Mouse (Mus musculus): ENCODE measurements around the gene Cdkal1.
A peak's percentile ranks its signal among the peaks of the same experiment; 100 is the strongest.

Gene Cdkal1

DNA sequence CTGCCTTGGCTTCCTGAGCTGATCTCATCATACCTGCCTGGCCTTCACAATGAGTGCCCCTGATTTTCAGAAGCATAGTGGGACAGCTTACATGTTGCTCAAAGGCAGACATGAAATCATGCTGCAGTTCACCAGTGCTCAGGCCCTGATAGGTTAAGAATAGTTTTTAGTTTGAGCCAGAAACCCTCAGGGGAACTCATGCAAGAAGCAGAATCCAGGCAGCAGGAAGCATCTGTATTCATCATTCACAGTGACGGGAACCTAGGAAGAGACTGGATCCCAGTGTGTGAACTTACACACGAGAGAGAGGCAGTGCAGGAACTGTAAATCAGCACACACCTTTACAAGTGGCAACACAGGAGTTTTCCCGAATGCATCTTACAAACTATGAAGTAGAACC is 441.0 kb downstream of the Cdkal1 start:
- peak; percentile 2 for DNase-seq (ENCODE audit: low read depth, low spot score)

DNA sequence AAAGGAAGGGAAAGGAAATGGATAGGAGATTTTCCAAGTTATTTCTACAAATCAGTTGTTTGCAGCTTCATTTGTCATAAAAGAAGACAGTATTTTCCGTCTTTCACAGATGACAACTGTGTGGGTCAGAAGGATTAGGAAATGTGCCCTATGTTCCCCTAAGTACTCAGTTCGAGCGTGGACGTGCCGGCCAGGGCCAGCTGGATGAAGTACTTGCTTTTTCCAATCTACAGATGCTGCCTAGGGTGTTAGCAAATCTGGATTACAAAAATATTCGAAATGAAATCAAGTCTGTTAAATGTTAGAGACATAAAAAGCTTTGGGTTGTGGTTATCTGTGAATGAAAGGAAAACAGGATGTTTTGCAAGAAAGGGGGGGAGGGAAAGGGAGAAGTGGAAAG is 444.3 kb downstream of the Cdkal1 start:
- DNase-seq (ENCODE audit: low read depth, low spot score) = no peak

DNA sequence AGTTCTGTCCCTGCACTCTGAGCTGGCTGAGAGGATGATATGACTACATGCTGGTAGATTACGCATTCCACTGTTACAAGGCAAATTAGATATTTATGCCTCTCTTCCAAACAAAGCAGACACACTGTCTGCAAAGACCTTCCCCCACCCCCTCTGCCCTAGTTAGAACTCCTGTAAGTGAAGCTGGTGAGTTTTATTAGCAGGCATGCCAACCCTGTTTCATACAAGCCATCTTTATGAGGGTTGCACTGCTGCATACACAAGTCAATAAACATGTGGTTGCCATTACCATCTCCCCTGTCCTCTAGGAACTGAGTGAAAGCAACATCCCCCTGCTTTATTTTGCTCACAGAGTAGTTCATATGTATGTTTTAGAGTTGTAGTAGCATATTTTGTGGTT is 447.9 kb downstream of the Cdkal1 start:
- no peak for DNase-seq (ENCODE audit: low read depth, low spot score)

DNA sequence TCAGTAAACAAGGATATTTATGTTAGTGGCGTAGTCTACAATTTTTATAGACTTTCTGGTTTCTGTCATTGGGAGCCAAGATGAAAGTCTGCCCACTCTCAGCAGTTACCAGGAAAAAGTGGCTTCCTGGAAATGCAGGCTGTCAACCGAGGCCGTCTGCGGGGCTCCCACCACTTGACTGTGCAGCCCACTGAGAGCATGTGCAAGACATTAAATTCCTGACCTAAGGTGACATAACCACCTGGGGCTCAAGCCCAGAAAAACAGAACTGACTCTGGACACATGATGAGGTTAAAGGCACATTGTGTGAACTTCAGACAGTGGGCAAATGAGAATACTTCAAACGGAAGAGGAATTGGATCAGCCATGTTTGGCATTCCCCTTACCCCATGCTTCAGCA is 450.2 kb downstream of the Cdkal1 start:
- no peak for DNase-seq (ENCODE audit: low read depth, low spot score)

DNA sequence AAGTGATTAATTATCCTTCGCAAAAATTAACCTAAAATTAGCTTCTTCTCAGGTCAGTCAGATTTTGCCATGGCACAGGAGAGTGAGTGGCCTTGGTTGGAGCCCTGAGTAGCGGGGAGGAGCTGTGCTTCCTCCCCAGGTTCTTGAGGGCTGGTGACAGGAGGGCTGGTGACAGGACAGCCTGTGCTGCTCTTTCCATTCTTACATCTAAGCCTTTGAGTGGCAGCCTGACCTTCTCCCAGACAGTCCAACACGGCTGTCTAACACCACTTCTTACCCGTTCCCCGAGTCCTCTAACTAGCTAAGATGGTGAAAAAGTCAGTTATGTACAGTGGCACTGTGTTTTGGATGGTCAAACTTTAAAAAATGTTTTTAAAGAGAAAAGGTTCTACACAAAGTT is 452.3 kb downstream of the Cdkal1 start:
- no peak for DNase-seq (ENCODE audit: low read depth, low spot score)

DNA sequence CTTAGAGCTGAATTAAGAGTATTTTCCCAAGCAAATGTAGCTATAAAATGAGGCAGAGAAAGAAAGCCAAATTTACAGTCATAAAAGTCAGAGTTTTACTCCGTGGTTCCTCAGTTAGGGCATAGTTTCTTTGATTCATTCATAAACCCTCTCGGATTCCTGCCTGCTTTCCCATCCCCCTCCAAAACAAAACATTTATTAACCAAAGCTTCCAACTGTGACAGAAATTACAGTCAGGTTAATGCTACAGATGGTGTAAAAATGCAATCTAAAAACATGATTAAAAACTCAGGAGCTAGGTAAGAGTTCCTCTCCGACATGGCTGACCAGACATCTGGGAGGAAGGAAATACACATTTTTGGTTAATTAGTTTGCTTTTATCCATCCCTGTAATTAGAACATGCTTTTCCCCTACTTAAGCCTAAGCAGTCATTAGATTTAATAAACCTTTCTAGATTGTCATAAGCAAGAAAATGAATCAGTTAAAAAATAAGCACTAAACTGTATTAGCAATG is 452.9 kb downstream of the Cdkal1 start:
- no peak for DNase-seq (ENCODE audit: low read depth, low spot score)

DNA sequence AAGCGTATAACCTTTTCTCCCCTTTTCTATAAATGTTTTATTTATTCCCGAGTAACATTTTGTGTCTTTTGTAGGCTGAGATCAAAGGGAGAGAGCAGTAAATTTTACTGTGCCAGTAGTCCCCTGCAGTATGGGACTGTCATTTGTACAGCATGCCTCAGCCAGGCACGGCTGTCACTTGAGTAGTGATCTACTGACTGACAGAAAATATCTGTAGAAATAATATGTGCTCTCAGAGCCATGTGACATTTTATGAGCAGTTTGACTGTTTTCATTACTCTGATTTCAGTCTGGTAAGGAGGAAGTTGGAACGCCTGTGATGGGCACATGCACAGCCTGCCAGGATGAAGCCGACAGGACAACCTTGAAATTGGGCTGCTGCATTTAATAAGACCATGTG is 455.6 kb downstream of the Cdkal1 start:
- no peak for DNase-seq (ENCODE audit: low read depth, low spot score)

DNA sequence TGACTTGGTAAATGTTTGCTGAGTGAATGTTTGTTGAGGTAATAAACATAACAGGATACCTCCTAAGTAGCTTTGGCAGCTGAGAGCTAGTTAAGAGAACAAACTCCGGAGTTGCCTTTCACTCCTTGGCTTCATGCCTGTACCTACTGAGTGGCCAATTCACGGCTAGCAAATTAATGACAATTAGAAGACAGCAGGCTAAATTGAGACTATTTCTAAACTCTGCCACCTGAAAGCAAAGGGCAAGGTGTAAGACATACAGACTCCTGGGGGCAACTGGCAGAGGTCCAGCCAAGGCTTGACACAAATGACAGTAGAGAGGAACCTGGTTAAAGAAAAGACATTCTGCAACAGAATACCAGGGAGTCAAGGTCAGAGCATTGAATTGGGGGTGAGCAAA is 457.0 kb downstream of the Cdkal1 start:
- no peak for DNase-seq (ENCODE audit: low read depth, low spot score)

DNA sequence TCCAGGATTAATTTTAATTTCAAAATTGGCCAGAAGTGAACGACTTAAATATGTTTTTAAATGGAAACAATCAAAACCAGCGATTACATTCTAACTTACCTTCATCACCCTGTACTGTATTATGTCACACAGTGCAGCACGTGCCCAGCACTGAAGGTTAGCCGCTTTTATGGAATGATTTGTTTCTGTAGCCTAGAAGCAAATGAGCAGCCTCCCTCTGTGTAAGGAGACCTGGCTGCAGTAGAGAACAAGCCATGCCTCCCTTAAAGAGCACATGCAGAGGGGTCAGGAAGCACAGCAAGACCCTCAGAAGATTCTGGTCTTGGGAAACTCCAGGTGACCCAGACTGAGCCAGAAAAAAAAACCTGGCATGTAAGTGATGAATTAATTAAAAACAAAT is 459.8 kb downstream of the Cdkal1 start:
- DNase-seq (ENCODE audit: low read depth, low spot score) = no peak

DNA sequence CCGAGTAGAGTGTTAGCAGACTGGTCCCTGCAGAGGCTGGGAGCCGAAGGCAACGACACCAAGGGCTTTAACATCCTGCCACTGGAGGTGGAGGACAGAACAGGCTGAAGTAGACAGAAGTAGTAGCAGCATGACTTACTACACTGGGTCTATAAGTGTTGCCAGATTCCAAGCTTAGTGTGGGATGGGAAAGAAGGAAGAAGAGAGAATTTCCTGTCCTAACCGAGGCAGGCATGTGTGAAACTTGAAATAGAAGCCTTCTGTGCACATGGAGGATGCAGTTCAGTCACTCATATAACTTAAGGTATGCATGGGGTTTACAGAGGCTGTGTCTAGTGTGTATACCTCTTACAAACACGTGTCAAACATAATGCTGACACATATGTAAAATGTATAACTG is 465.4 kb downstream of the Cdkal1 start:
- no peak for DNase-seq (ENCODE audit: low read depth, low spot score)

DNA sequence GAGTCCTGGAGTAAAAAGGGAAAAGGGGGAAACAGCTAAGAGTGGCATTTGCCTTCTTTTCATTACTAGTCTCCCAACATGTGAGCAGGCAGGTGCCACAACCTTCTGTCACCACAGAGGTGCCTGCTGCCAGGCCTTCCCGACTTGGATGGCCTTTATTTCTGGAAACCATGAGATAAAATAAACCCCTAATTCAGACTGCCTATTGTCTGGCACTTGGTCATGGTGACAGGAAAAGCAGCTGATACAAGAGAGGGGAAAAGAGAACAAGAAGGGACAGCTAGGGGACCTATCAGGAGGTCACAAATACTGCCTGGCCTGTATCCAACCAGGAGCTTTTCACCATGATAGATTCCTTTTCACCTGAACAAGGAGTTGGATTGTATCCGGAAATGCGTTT is 466.6 kb downstream of the Cdkal1 start:
- no peak for DNase-seq (ENCODE audit: low read depth, low spot score)

DNA sequence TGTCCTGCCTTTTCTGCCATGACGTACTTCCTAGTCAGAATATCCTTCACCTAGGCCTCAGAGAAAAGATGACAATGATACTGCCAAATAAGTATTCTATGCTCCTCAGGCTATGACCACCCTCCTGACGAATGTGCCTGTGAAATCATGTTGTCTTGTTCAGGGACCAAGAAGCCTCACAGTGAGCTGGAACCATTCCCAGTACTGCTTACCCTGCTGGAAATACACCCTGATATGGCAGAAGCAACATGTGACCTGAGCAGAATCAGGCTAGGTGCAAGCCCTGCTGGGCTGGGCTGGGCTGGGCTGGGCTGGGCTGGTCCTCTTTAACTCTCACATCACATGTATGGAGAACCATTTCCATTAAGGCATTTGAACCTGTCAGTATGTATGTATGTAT is 477.9 kb downstream of the Cdkal1 start:
- no peak for DNase-seq (ENCODE audit: low read depth, low spot score)

DNA sequence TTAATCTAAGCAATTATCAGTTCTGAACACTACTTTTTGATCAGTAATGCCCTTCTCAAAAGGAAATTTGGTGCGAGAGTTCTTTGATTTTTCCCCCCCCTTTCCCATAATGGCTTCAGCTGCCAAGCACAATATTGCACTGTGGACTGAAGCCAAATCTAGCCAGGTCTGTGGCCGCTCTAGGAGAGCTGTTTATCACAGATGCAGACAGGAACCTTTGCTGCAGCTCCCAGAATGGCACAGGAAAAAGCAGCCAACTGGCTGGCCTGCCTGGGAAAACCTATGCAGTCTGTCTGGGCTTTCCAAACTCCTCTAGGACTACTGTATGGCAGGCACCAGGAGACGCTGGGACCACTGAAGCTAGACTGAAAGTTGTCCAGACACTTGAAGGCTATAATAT is 483.6 kb downstream of the Cdkal1 start:
- no peak for DNase-seq (ENCODE audit: low read depth, low spot score)

DNA sequence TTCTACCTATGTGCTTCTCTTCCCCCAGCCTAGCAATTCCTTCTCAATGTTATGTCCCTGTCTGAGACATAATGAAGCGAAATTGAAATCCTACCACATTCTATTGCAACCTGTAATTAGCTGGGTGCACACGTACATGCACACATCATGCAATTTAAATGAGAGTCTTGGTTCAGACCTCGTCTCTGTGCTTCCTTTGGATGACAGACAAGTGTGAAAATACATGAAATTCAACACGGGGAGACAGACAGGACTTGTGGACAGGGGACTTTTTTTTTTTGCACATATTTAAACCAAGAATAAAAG is 484.1 kb downstream of the Cdkal1 start:
- no peak for DNase-seq (ENCODE audit: low read depth, low spot score)

DNA sequence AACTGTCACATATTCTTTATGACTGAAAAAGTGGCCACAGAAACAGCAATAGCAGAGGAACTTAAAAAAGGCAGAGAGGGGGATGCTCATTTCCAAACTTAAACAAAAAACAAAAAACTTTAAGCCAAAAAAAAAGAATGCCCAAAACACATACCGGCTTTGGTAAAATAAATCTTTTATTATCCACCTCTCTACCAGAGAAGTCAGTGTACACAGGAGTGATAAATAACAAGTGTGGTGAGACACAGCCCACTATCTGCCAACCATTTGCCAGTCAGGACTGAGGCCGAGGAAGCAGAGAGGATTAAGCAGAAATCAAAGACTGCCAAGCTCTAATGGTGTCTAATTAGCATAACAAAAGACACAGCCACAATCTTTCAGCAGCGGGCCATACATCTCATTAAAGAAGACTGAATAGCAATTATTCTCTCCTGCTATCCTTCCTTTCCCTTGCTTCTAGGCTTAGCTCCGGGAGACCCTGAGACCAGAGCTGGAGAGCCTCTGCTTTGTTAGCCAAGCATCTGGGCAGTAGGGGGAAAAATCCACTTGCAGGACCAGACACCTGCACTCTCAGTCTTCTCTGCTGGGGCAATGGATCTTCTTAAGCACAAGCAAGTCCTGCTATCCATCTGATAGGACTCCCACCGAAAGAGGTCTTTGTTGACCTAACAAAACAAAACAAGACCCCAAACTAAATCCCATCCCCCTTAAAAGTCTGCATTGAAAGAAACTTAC is 484.6 kb downstream of the Cdkal1 start:
- no peak for DNase-seq (ENCODE audit: low read depth, low spot score)

DNA sequence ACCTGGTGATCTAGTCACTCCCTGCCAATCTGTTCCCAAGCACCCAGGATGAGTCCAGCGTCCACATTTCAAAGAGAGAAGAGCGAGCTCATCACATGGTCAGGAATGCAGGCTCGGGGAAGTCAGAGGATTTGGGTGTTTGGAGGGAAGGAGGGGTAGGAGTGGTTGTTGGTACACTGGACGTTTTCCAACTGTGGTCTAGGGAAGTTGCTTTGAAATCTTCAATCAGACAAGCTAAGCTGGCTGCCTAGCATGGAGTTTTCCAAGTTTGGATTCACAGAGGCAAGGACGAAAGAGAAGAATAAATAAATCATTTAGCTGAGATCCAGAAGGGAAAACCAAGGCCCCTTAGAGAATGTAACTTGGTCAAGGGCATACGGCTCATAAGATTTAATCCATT is 486.7 kb downstream of the Cdkal1 start:
- DNase-seq (ENCODE audit: low read depth, low spot score) = no peak

DNA sequence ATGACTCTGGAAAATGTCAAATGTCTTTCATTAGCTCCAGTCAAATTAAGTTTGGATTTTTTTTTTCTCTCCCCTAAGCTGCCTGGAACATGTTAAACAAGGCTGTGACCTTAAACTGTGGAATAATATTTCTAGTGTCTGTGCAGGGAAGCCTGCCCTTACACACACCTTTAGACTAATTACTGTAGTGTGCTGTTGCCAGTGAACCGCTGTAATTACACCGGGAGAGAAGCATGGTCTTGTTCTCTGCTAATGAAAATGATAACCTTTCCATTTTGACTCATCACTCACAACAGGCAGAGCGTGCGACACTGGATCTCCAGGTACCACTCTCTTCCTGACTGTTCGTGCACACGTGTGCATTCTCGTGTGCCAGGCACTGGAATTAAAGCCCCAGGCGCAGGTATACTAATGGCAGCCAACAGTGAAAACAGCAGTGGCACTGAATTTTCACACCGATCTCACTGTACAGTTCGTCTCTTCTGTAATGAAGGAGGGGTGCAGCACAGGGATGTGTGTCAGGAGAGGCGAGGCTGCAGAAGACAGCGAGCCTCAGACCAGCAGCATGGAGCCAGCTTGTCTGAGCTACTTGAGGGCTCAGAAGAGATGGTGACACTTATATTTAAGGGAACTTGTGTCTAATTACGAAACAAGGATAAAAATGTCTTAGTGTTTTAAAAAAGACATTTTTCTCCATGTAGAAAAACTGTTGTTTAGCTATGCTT is 490.4 kb downstream of the Cdkal1 start:
- no peak for DNase-seq (ENCODE audit: low read depth, low spot score)

DNA sequence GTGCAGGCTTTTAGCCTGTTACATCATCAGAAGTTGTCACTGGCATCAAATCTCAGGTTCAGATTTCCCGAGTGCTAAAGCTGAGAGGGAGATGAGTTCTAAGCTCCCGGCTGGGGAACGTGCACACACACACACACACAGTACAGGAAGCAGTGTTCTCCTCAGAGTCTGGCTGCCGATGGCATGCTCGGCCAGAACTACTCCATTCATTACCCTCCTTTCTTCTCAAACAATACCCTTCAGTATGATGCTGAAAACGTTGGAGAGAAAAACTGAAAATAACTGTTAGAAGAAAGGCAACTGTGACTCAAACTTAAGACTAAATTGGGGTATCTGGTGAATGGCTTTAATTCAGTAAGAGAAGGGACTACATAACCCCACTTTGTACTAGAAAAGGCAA is 491.5 kb downstream of the Cdkal1 start:
- DNase-seq (ENCODE audit: low read depth, low spot score) = no peak

DNA sequence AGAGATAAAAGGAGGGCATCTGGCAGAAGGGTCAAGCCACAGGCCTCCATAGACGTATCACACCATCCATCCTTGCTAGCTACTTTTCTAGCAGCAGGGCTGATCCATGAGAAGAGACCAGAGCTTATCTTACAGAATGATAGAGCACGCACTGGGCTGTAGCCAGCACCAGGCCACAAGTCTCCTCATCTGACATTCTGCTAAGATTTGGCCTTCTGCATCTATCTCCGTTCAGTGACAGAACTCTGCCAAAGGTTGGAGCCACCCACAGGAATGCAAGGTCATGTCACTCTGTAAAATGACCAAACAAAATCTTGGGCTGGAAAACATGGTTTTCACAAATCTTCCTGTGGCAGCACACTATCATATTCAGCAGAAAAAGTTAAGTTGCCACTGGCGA is 493.6 kb downstream of the Cdkal1 start:
- peak; percentile 65 for DNase-seq (ENCODE audit: low read depth, low spot score)

DNA sequence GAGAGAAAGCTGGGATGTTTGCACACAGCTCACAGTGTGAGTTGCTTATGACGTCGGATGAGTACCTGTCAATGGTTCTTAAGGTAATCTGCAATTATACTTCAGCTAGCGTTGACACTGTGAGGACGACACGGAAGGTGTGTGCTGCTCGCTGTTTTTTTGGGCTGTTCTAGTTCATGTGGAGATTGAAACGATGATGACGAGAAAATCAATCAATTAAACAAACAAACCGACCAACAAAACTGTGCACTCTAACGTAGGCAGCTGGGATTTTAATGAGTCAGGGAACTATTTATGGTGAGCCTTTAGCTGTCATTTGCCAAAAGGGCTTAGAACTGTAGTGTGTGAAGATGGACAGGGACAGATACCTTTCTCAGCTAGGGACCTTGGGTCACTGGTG is 494.6 kb downstream of the Cdkal1 start:
- no peak for DNase-seq (ENCODE audit: low read depth, low spot score)

DNA sequence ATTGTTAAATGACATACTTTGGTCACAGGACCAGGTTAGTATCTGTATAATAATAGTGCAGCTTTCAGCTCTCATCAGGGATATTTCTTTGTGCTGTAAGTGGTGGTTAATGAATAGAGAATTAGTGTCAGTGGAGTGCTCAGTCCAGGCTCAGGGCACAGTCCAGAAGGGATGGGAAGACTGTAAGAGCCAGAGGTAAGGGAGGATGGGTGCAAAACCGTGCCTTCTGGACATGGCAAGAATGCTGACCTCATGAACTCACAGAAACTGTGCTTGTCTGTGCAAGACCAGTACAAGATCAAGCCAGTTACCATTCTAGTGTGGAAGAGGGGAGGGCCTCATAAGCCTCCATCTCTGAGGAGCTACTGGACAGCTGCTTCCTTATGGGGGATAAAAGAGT is 496.1 kb downstream of the Cdkal1 start:
- no peak for DNase-seq (ENCODE audit: low read depth, low spot score)

DNA sequence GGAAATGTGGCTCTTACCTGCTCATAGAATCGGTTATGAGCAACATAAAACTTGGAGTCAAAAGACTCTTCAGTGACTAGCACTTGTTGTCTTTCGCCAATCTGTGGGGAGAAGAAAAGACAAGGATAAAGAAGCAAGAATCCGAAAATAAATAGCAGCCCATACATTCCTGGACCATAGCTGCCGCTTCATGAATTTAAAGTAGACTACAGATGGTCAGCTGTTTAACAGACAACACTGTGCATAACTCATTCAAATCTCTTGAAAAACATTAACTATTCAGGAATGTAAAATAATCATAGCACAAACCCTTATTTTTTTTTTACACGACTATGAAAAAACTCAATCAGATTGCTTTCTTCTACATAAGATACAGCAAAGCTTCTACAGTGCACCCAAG is 498.0 kb downstream of the Cdkal1 start:
- no peak for DNase-seq (ENCODE audit: low read depth, low spot score)

DNA sequence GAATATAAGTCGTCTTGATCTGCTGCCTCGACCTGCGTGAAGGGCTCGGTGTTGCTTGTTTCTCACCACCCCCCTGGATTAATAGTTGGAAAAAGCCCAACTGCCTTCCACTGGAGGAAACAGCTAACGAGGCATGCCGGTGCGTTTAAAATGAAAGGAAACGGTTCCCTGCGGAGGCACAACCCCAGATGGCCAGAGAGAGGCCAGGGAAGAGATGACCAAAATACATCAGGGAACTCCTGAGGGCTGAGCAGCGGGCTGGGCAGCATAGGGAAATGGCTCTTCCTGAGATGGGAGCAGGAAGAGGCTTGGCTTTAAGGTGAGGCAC is 499.4 kb downstream of the Cdkal1 start:
- DNase-seq (ENCODE audit: low read depth, low spot score) = no peak
